Mouse (Mus musculus) hindbrain, embryonic 16.5 days (tissue): Measurements from ENCODE around the gene Acvr2b. TPM values are rescaled to one million over a fixed set of nuclear protein-coding genes. Genes with fewer than 3 reads are reported as not detected.

Experiments
- ATAC-seq: fragments of 200-750 bp; cut with Nextera tagmentation; 2 replicates; pipeline ENCODE4 v1.8.0; 2017; ENCODE audit warnings: moderate TSS enrichment, moderate library complexity
- H3K27ac ChIP-seq: fragments of 300-500 bp; sonication (generic); 2 replicates; pipeline ENCODE4 v1.5.1; 2014; ENCODE audit warnings: low read depth, mild to moderate bottlenecking, control low read depth, low read length, moderate library complexity
- H3K27me3 ChIP-seq: fragments of 300-500 bp; sonication (generic); replicated peaks from 2 replicates; pipeline ENCODE4 v1.6.1; 2014; ENCODE audit warnings: low read length; ENCODE audit not compliant: control insufficient read depth, insufficient read depth
- H3K36me3 ChIP-seq: fragments of 300-500 bp; sonication (generic); 2 replicates; pipeline ENCODE4 v1.6.1; 2014; ENCODE audit warnings: mild to moderate bottlenecking, low read length, moderate library complexity, mixed read lengths; ENCODE audit not compliant: control insufficient read depth, insufficient read depth
- H3K4me1 ChIP-seq: fragments of 300-500 bp; sonication (generic); 2 replicates; pipeline ENCODE4 v1.6.1; 2014; ENCODE audit warnings: low read depth, low read length; ENCODE audit not compliant: control insufficient read depth, insufficient read depth
- H3K4me2 ChIP-seq: fragments of 300-500 bp; sonication (generic); 2 replicates; pipeline ENCODE4 v1.6.1; 2014; ENCODE audit warnings: mild to moderate bottlenecking, low read length, control low read depth, moderate library complexity
- H3K4me3 ChIP-seq: fragments of 300-500 bp; sonication (generic); 2 replicates; pipeline ENCODE4 v1.5.1; 2014; ENCODE audit warnings: mild to moderate bottlenecking, low read length, control low read depth, moderate library complexity
- H3K9ac ChIP-seq: fragments of 300-500 bp; sonication (generic); 2 replicates; pipeline ENCODE4 v1.6.1; 2014; ENCODE audit warnings: low read depth, mild to moderate bottlenecking, control low read depth, low read length, moderate library complexity
- H3K9me3 ChIP-seq: fragments of 300-500 bp; sonication (generic); 2 replicates; pipeline ENCODE4 v1.6.1; 2014; ENCODE audit warnings: mild to moderate bottlenecking, low read length, moderate library complexity; ENCODE audit not compliant: control insufficient read depth
- WGBS: fragments of 180-500 bp; shearing (Covaris S2); extraction: QIAGEN DNeasy Blood & Tissue Kit; methylation state at CpG from one replicate; pipeline ENCODE4 v1.1.7; 2014; 5-methylcytosine and 5-hydroxymethylcytosine counted together
- polyA plus RNA-seq: library from polyadenylated mRNA; unstranded; fragments of >200 nt; fragmentation: Nextera tagmentation; extraction: Ambion mirVana; gene quantifications from 2 replicates; pipeline ENCODE4 v1.2.1, GENCODE M21; 2015

Acvr2b gene
- polyA plus RNA-seq, 1 experiment from 2014 or later: 17.3 TPM

GRCm38 (mm10) chr9:119402253-119403235, 626 bp downstream of the Acvr2b start:
- Histone ChIP-seq H3K27ac (peak overlapping the region; percentile 98), H3K4me3 (peak overlapping the region; percentile 94), H3K27me3 (no peaks in the 10 kb centered on the region), H3K9me3 (no peaks in the 10 kb centered on the region), H3K9ac (peak overlapping the region; percentile 99), H3K4me2 (peak overlapping the region; percentile 93), H3K36me3 (no peaks in the 10 kb centered on the region), H3K4me1 (peaks cover 29% of the 10 kb centered on the region)
- ATAC-seq: peak; percentile 70
- under 1% methylated on average over 92 of the region's 127 CpGs for WGBS

DNA sequence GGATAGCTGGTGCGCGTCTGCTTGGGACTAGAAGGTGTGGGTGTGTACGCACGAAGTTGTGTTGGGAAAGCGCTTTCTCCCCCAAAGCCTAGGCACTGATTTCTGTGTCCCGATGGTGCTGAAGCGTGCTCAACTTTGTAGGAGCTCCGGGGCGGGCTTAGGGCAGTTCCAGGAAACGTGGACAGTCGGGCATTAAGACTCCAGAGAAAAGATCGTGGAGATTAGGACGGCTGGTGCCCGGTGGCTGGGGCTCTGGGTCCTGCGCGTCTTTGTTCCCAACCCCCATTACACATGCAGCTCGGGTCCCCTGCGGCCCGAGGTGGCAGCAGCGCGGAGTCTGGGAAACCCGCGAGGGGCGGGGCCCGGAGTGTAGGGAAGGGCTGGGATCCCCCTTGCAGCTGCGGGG, 1.3 kb downstream of the Acvr2b start:
- Histone ChIP-seq H3K27me3 (no peaks in the 10 kb centered on the region), H3K27ac (peak overlapping the region; percentile 98), H3K9me3 (no peaks in the 10 kb centered on the region), H3K4me3 (peak overlapping the region; percentile 94), H3K4me2 (peak overlapping the region; percentile 93), H3K9ac (peak overlapping the region; percentile 99), H3K36me3 (no peaks in the 10 kb centered on the region), H3K4me1 (peaks cover 29% of the 10 kb centered on the region)
- under 1% methylated on average over 26 of the region's 26 CpGs for WGBS
- ATAC-seq: peak; percentile 24; the same call in 1 of the 2 replicates

DNA sequence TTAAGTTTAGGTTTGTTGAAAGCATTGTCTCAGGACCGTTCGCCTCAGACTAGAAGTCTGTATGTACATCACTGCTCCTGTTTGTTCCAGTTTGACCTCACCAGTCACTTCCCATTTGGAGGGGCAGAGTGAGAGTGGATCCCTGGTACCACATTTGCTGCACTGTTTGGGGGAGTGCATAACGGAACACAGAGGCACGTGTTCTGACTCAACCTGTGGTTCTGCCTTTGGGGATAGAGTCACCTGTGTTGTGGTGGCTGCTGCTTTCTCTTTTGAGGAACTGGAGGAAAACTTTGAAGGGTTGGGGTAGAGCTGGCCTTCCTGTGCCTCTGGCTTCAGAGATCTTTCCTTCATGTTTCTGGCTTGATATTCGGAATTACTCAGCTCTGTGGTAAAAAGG, 2.2 kb downstream of the Acvr2b start:
- H3K9me3 ChIP-seq: no peaks in the 10 kb centered on the region
- peaks cover 29% of the 10 kb centered on the region for H3K4me1 ChIP-seq

GRCm38 (mm10) chr9:119407884-119408283, 6.0 kb downstream of the Acvr2b start:
- Histone ChIP-seq H3K4me2 (no peak overlapping the region), H3K27ac (no peak overlapping the region), H3K4me1 (peaks cover 23% of the 10 kb centered on the region), H3K4me3 (no peak overlapping the region), H3K36me3 (no peaks in the 10 kb centered on the region), H3K9me3 (0 out of 2 replicates have a peak, but pooled peaks cover 2% of the 10 kb centered on the region), H3K27me3 (no peaks in the 10 kb centered on the region), H3K9ac (no peak overlapping the region)
- ATAC-seq: no peak
- WGBS: 80% methylated on average over 15 of the region's 15 CpGs

More for the DNA sequence above, 2.2 kb downstream of the Acvr2b start:
- H3K9ac ChIP-seq: peak overlapping the region; percentile 99; the same call in 1 of the 2 replicates
- no peaks in the 10 kb centered on the region for H3K36me3 ChIP-seq
- 62% methylated on average over 5 of the region's 5 CpGs for WGBS
- no peak overlapping the region for H3K27ac ChIP-seq
- H3K4me2 ChIP-seq: peak overlapping the region; percentile 93
- ATAC-seq: no peak
- no peaks in the 10 kb centered on the region for H3K27me3 ChIP-seq
- H3K4me3 ChIP-seq: peak overlapping the region; percentile 94

GRCm38 (mm10) chr9:119408898-119409664, 7.2 kb downstream of the Acvr2b start:
- H3K27ac ChIP-seq: no peak overlapping the region
- 0 out of 2 replicates have a peak, but pooled peaks cover 2% of the 10 kb centered on the region for H3K9me3 ChIP-seq
- H3K4me3 ChIP-seq: no peak overlapping the region
- peaks cover 16% of the 10 kb centered on the region for H3K4me1 ChIP-seq
- no peak overlapping the region for H3K4me2 ChIP-seq
- WGBS: 79% methylated on average over 11 of the region's 11 CpGs
- no peaks in the 10 kb centered on the region for H3K27me3 ChIP-seq
- ATAC-seq: no peak
- H3K9ac ChIP-seq: no peak overlapping the region
- H3K36me3 ChIP-seq: no peaks in the 10 kb centered on the region

DNA sequence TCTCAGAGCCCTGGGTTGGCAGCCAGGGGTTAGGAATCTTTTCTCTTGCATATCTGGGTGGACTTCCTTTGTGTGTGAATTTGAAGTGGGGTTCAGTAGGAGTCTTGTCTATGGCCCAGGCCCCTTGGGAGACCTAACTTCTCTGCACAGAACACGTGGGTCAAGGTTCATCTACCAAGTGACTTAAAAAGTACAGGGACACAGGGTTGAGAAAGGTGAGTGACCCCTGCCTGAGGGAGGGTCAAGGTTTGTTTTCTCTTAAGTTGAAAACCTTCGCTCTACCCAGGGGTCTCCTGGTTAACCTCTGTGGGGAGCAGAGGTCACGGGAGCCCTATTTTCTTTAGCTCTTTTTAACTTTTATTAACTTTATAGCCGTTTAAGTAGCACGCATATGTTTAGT, 7.9 kb downstream of the Acvr2b start:
- H3K27ac ChIP-seq: no peak overlapping the region
- no peak for ATAC-seq
- WGBS: 85% methylated on average over 5 of the region's 5 CpGs

GRCm38 (mm10) chr9:119418025-119418424, 16.1 kb downstream of the Acvr2b start:
- WGBS: 83% methylated on average over 18 of the region's 18 CpGs
- H3K36me3 ChIP-seq: no peaks in the 10 kb centered on the region

More for the DNA sequence above, 7.9 kb downstream of the Acvr2b start:
- Histone ChIP-seq H3K4me2 (no peak overlapping the region), H3K4me1 (peaks cover 9% of the 10 kb centered on the region), H3K36me3 (no peaks in the 10 kb centered on the region), H3K9ac (no peak overlapping the region), H3K4me3 (no peak overlapping the region), H3K27me3 (no peaks in the 10 kb centered on the region), H3K9me3 (0 out of 2 replicates have a peak, but pooled peaks cover 2% of the 10 kb centered on the region)

GRCm38 (mm10) chr9:119419852-119420438, 18.0 kb downstream of the Acvr2b start:
- Histone ChIP-seq H3K27ac (no peak overlapping the region), H3K4me2 (no peak overlapping the region), H3K27me3 (no peaks in the 10 kb centered on the region), H3K4me1 (peaks cover 14% of the 10 kb centered on the region), H3K4me3 (no peak overlapping the region), H3K9ac (no peak overlapping the region), H3K9me3 (no peaks in the 10 kb centered on the region), H3K36me3 (no peaks in the 10 kb centered on the region)
- 75% methylated on average over 12 of the region's 12 CpGs for WGBS
- ATAC-seq: peak; percentile 23; the same call in 1 of the 2 replicates

More at GRCm38 (mm10) chr9:119418025-119418424, 16.1 kb downstream of the Acvr2b start:
- Histone ChIP-seq H3K27ac (no peak overlapping the region), H3K4me2 (no peak overlapping the region), H3K9ac (no peak overlapping the region), H3K27me3 (no peaks in the 10 kb centered on the region), H3K4me3 (no peak overlapping the region), H3K4me1 (peaks cover 14% of the 10 kb centered on the region), H3K9me3 (no peaks in the 10 kb centered on the region)
- no peak for ATAC-seq
